ENCODE assay signal across 10 mouse cellular contexts in the genomic region with DNA sequence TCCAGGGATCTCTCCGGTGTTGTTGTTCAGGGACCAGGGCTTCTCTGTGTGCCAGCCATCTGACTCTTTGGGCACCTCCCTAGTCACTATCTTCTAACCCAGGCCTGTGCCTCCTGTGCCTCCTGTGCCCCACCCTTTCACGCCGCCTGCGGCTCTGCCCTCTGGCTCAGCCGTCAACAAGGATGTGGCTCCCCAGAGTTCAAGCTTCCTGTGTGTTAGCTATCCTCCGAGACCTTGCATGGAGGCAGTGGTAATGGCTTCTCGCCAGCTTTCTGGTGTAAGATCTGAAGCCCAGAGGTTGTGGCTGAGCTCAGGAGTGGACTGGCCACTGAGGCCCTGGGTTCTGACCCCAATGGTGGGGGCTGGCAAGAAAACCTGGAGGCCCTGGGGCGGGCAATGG. TPM values are rescaled to one million over a fixed set of nuclear protein-coding genes. Genes with fewer than 3 reads are reported as not detected.
DNase-seq lines count a peak whose midpoint lies in the region; ATAC-seq and TF ChIP-seq lines count a peak whose summit lies in the region.
"Had no signal": no experiment of that assay in that cellular context is flagged by ENCODE, and none has a peak within 500 bp of the region (broad histone marks: within the 10 kb centered on the region; RNA-seq: fewer than 3 reads in every experiment).

No protein-coding gene starts in this region.

- no peak for DNase-seq in heart, adult 9 months (ENCODE audit: low spot score in 2 of 2)
- DNase-seq in lung, postnatal 36 days, result peak; percentile 73
- DNase-seq in thymus, adult 2 months, result peak; percentile 68
- DNase-seq in kidney, adult 8-10 months, result no peak
- DNase-seq in left cerebral cortex, adult 9 months (ENCODE audit: low spot score in 2 of 2), result no peak
- DNase-seq in forebrain, embryonic 10.5 days (ENCODE audit: extremely low spot score, low spot score), result no peak
- DNase-seq: heart, postnatal 36 days; right cerebral cortex, postnatal 25 days had no signal

- no peak overlapping the region for H3K27ac ChIP-seq in heart, embryonic 13.5 days (replicated peaks)
- peak overlapping the region; percentile 79 for H3K27ac ChIP-seq in thymus, adult 2 months (ENCODE audit: control insufficient read depth, insufficient read depth, low read length)
- no peak overlapping the region for H3K27ac ChIP-seq in forebrain, embryonic 10.5 days

- H3K4me1 ChIP-seq in heart, embryonic 13.5 days, result peaks cover 53% of the 10 kb centered on the region
- peaks cover 91% of the 10 kb centered on the region for H3K4me1 ChIP-seq in erythroblast, embryonic 14.5 days (ENCODE audit: control insufficient read depth)
- peaks cover 15% of the 10 kb centered on the region for H3K4me1 ChIP-seq in thymus, adult 2 months (replicated peaks; ENCODE audit: control insufficient read depth, insufficient read depth, low read length)
- peaks cover 3% of the 10 kb centered on the region; the same call in 1 of the 2 replicates for H3K4me1 ChIP-seq in forebrain, embryonic 10.5 days

- no peaks in the 10 kb centered on the region for H3K27me3 ChIP-seq in heart, embryonic 13.5 days (replicated peaks)
- H3K27me3 ChIP-seq in erythroblast, embryonic 14.5 days (ENCODE audit: control insufficient read depth), result no peaks in the 10 kb centered on the region; the same call in 1 of the 2 replicates
- no peaks in the 10 kb centered on the region for H3K27me3 ChIP-seq in thymus, adult 2 months (ENCODE audit: control insufficient read depth, insufficient read depth, low read length)
- no peaks in the 10 kb centered on the region for H3K27me3 ChIP-seq in forebrain, embryonic 10.5 days (ENCODE audit: poor library complexity, severe bottlenecking)

- H3K9me3 ChIP-seq in heart, embryonic 13.5 days, result no peaks in the 10 kb centered on the region
- no peaks in the 10 kb centered on the region for H3K9me3 ChIP-seq in erythroblast, embryonic 14.5 days (ENCODE audit: control insufficient read depth, low read length)
- no peaks in the 10 kb centered on the region for H3K9me3 ChIP-seq in forebrain, embryonic 10.5 days

- 60% methylated on average over 8 of the region's 8 CpGs for WGBS in heart, embryonic 13.5 days
- WGBS in thymus, adult 2 months, result 33% methylated on average over 8 of the region's 8 CpGs
- WGBS in forebrain, embryonic 10.5 days, result 87% methylated on average over 8 of the region's 8 CpGs

- ATAC-seq in heart, embryonic 13.5 days (ENCODE audit: extremely low read depth, insufficient number of reproducible peaks, low FRiP score, low TSS enrichment), result peak; percentile 35; the same call in 1 of the 2 replicates

- no peak overlapping the region for H3K4me3 ChIP-seq in heart, embryonic 13.5 days
- H3K4me3 ChIP-seq in erythroblast, embryonic 14.5 days (replicated peaks), result peak overlapping the region; percentile 52
- H3K4me3 ChIP-seq in thymus, adult 2 months (ENCODE audit: control insufficient read depth, insufficient read depth, low read length), result no peak overlapping the region
- H3K4me3 ChIP-seq in forebrain, embryonic 10.5 days, result no peak overlapping the region

- H3K4me2 ChIP-seq in heart, embryonic 13.5 days, result peak overlapping the region; percentile 13; the same call in 1 of the 2 replicates

- TF ChIP-seq POLR2A in thymus, adult 2 months (IDR thresholded peaks at IDR 0.05; ENCODE audit: control insufficient read depth, extremely low read depth, insufficient read depth, low read length, poor library complexity), result 0 out of 2 replicates have a peak, but pooled peaks have one; percentile 16

- H3K9ac ChIP-seq in heart, embryonic 13.5 days, result 0 out of 2 replicates have a peak overlapping the region, but pooled peaks have one; percentile 1

- peaks cover 48% of the 10 kb centered on the region for H3K36me3 ChIP-seq in heart, embryonic 13.5 days
- peaks cover 100% of the 10 kb centered on the region for H3K36me3 ChIP-seq in erythroblast, embryonic 14.5 days (ENCODE audit: control insufficient read depth)
- H3K36me3 ChIP-seq in thymus, adult 2 months (ENCODE audit: control insufficient read depth, insufficient read depth, low read length), result peaks cover 69% of the 10 kb centered on the region
- peaks cover 100% of the 10 kb centered on the region for H3K36me3 ChIP-seq in forebrain, embryonic 10.5 days (replicated peaks)

- TF ChIP-seq CTCF in thymus, adult 2 months (IDR thresholded peaks at IDR 0.05; ENCODE audit: borderline replicate concordance, control insufficient read depth, extremely low read depth, insufficient read depth, low read length, poor library complexity), result peak; percentile 46; the same call in 1 of the 2 replicates

RNA-seq across cellular contexts. Expression of a gene that starts 16.3 kb away (rescaled TPM):
- polyA plus RNA-seq in heart, embryonic 13.5 days (2015; fragmentation: Nextera tagmentation; extraction: Ambion mirVana), result 2.6 and 3.4 TPM in 2 replicates
- polyA plus RNA-seq in erythroblast, embryonic 14.5 days (2012), result 0.01 TPM in 2 replicates
- polyA plus RNA-seq in thymus, adult 2 months (2012; rRNA removed), result 4.1 and 4.4 TPM in 2 replicates
- 4.7 and 5.2 TPM in 2 replicates for polyA plus RNA-seq in forebrain, embryonic 10.5 days (2016; fragmentation: Nextera tagmentation; extraction: Ambion mirVana)

RNA-seq across cellular contexts. Expression of a gene that starts 17.7 kb away (rescaled TPM):
- 6.2 and 6.6 TPM in 2 replicates for polyA plus RNA-seq in heart, embryonic 13.5 days (2015; fragmentation: Nextera tagmentation; extraction: Ambion mirVana)
- polyA plus RNA-seq in erythroblast, embryonic 14.5 days (2012), result 108 and 119 TPM in 2 replicates
- 164 and 208 TPM in 2 replicates for polyA plus RNA-seq in thymus, adult 2 months (2012; rRNA removed)
- polyA plus RNA-seq in forebrain, embryonic 10.5 days (2016; fragmentation: Nextera tagmentation; extraction: Ambion mirVana), result 10.3 and 11.4 TPM in 2 replicates

RNA-seq across cellular contexts. Expression of a gene that starts 46.6 kb away (rescaled TPM):
- polyA plus RNA-seq in heart, embryonic 13.5 days (2015; fragmentation: Nextera tagmentation; extraction: Ambion mirVana), result 288 and 305 TPM in 2 replicates
- 0.38 and 0.54 TPM in 2 replicates for polyA plus RNA-seq in erythroblast, embryonic 14.5 days (2012)
- 312 and 357 TPM in 2 replicates for polyA plus RNA-seq in thymus, adult 2 months (2012; rRNA removed)
- polyA plus RNA-seq in forebrain, embryonic 10.5 days (2016; fragmentation: Nextera tagmentation; extraction: Ambion mirVana), result 488 and 529 TPM in 2 replicates

RNA-seq across cellular contexts. Expression of a gene that starts 57.6 kb away (rescaled TPM):
- polyA plus RNA-seq in heart, embryonic 13.5 days (2015; fragmentation: Nextera tagmentation; extraction: Ambion mirVana), result 58.8 and 62.7 TPM in 2 replicates
- not detected in 2 replicates for polyA plus RNA-seq in erythroblast, embryonic 14.5 days (2012)
- 0.66 and 1.8 TPM in 2 replicates for polyA plus RNA-seq in thymus, adult 2 months (2012; rRNA removed)
- polyA plus RNA-seq in forebrain, embryonic 10.5 days (2016; fragmentation: Nextera tagmentation; extraction: Ambion mirVana), result 0.49 and 0.77 TPM in 2 replicates

Comparison
In these comparisons a context has a peak if more than half of its experiments do, and no peak if none do; other contexts are left out.
1. DNase-seq: peak in lung, postnatal 36 days (single experiment) and thymus, adult 2 months (single experiment); none in heart, adult 9 months (0 of 2), kidney, adult 8-10 months (0 of 2), left cerebral cortex, adult 9 months (0 of 2) and forebrain, embryonic 10.5 days (single experiment).
2. RNA of a gene that starts 46.6 kb away (polyA plus RNA-seq): 488 to 529 TPM in forebrain, embryonic 10.5 days, 312 to 357 TPM in thymus, adult 2 months and 288 to 305 TPM in heart, embryonic 13.5 days; 0.38 to 0.54 TPM in erythroblast, embryonic 14.5 days; every median in the first group is over 100 times any median in the second.